Comparison of ENCODE assay signal across 9 mouse cellular contexts in genomic region chr1:44745711-44746110, GRCm38 (mm10).
DNase-seq lines count a peak whose midpoint lies in the region; ATAC-seq and TF ChIP-seq lines count a peak whose summit lies in the region.
"Had no signal": no experiment of that assay in that cellular context is flagged by ENCODE, and none has a peak within 500 bp of the region (broad histone marks: within the 10 kb centered on the region; RNA-seq: fewer than 3 reads in every experiment).

No protein-coding gene starts in this region.

- 3% methylated on average over 2 of the region's 2 CpGs for WGBS in intestine, embryonic 14.5 days
- 2% methylated on average over 2 of the region's 2 CpGs for WGBS in intestine, embryonic 15.5 days
- 0% methylated on average over 2 of the region's 2 CpGs for WGBS in thymus, adult 2 months

- in situ Hi-C loops in ES-E14 (cut with MboI; ENCODE audit: low sequenced_read_pairs in 2 of 2, unreplicated experiment in 2 of 2), result loop anchor here in 1 of 2 experiments (10.0 kb wide), 1 partner anchor 1019 kb away; no protein-coding TSS in a partner anchor

- intact Hi-C loops in left cerebral cortex, adult 2 months (cut with DNase I), result loop anchor here (2.0 to 10.0 kb wide), 5 partner anchors 191 to 1021 kb away; partner anchors contain the start of gene Gulp1

- no peak overlapping the region for H3K4me3 ChIP-seq in intestine, embryonic 14.5 days (ENCODE audit: low read depth, low read length)
- H3K4me3 ChIP-seq in intestine, embryonic 15.5 days (replicated peaks), result no peak overlapping the region
- no peak overlapping the region for H3K4me3 ChIP-seq in ES-E14 (ENCODE audit: insufficient read depth in 1 of 2, low read depth in 1 of 2, low read length in 2 of 2, poor library complexity in 1 of 2, severe bottlenecking in 1 of 2)
- no peak overlapping the region for H3K4me3 ChIP-seq in left cerebral cortex, adult 2 months
- no peak overlapping the region for H3K4me3 ChIP-seq in thymus, adult 2 months (ENCODE audit: control insufficient read depth, insufficient read depth, low read length)
- H3K4me3 ChIP-seq: limb, embryonic 13.5 days had no signal

- H3K27ac ChIP-seq in intestine, embryonic 14.5 days (ENCODE audit: low read depth), result no peak overlapping the region
- no peak overlapping the region for H3K27ac ChIP-seq in intestine, embryonic 15.5 days
- H3K27ac ChIP-seq in ES-E14 (ENCODE audit: insufficient read depth, low read depth, low read length, poor library complexity, severe bottlenecking), result no peak overlapping the region
- no peak overlapping the region for H3K27ac ChIP-seq in left cerebral cortex, adult 2 months
- H3K27ac ChIP-seq in thymus, adult 2 months (ENCODE audit: control insufficient read depth, insufficient read depth, low read length), result no peak overlapping the region
- H3K27ac ChIP-seq: limb, embryonic 13.5 days had no signal

- H3K4me1 ChIP-seq in intestine, embryonic 14.5 days (replicated peaks; ENCODE audit: control insufficient read depth, insufficient read depth, low read length), result no peaks in the 10 kb centered on the region
- no peaks in the 10 kb centered on the region for H3K4me1 ChIP-seq in intestine, embryonic 15.5 days (replicated peaks)
- H3K4me1 ChIP-seq in ES-E14 (ENCODE audit: control insufficient read depth in 2 of 2, insufficient read depth in 2 of 2, low read length in 2 of 2, poor library complexity in 1 of 2), result no peaks in the 10 kb centered on the region
- no peaks in the 10 kb centered on the region for H3K4me1 ChIP-seq in thymus, adult 2 months (replicated peaks; ENCODE audit: control insufficient read depth, insufficient read depth, low read length)

- no peak for TF ChIP-seq POLR2A in thymus, adult 2 months (IDR thresholded peaks at IDR 0.05; ENCODE audit: control insufficient read depth, extremely low read depth, insufficient read depth, low read length, poor library complexity)

- H3K36me3 ChIP-seq in intestine, embryonic 14.5 days (ENCODE audit: control insufficient read depth, insufficient read depth, low read length), result no peaks in the 10 kb centered on the region
- no peaks in the 10 kb centered on the region for H3K36me3 ChIP-seq in intestine, embryonic 15.5 days
- H3K36me3 ChIP-seq in ES-E14 (ENCODE audit: control insufficient read depth, insufficient read depth, low read length, poor library complexity, severe bottlenecking), result no peaks in the 10 kb centered on the region
- no peaks in the 10 kb centered on the region for H3K36me3 ChIP-seq in thymus, adult 2 months (ENCODE audit: control insufficient read depth, insufficient read depth, low read length)
- H3K36me3 ChIP-seq: limb, embryonic 13.5 days had no signal

- peak; percentile 79 for DNase-seq in intestine, embryonic 14.5 days (ENCODE audit: low spot score)
- DNase-seq in ES-E14 (ENCODE audit: low read depth, low spot score), result peak; percentile 19
- peak; percentile 30 for DNase-seq in adrenal gland, postnatal 25 days
- peak; percentile 35 to 72 for DNase-seq in frontal cortex, postnatal 36 days (ENCODE audit: low spot score in 2 of 2)
- peak; percentile 24 to 45 for DNase-seq in left cerebral cortex, adult 2 months (ENCODE audit: extremely low spot score in 1 of 2, low spot score in 2 of 2)
- DNase-seq in retina, postnatal 1 day, result peak; percentile 49
- no peak for DNase-seq in thymus, adult 2 months

- H3K9me3 ChIP-seq in intestine, embryonic 14.5 days (ENCODE audit: control insufficient read depth, low read length), result no peaks in the 10 kb centered on the region
- no peaks in the 10 kb centered on the region for H3K9me3 ChIP-seq in intestine, embryonic 15.5 days
- H3K9me3 ChIP-seq in ES-E14 (ENCODE audit: control insufficient read depth, insufficient read depth, low read depth, low read length), result no peaks in the 10 kb centered on the region
- H3K9me3 ChIP-seq: limb, embryonic 13.5 days had no signal

- H3K9ac ChIP-seq in intestine, embryonic 14.5 days (ENCODE audit: low read length), result no peak overlapping the region
- no peak overlapping the region for H3K9ac ChIP-seq in intestine, embryonic 15.5 days
- H3K9ac ChIP-seq in ES-E14 (ENCODE audit: insufficient read depth, low read depth, low read length, poor library complexity, severe bottlenecking), result no peak overlapping the region
- H3K9ac ChIP-seq: limb, embryonic 13.5 days had no signal

- peak; percentile 93 for TF ChIP-seq CTCF in left cerebral cortex, adult 2 months (IDR thresholded peaks at IDR 0.05)
- no peak for TF ChIP-seq CTCF in thymus, adult 2 months (IDR thresholded peaks at IDR 0.05; ENCODE audit: borderline replicate concordance, control insufficient read depth, extremely low read depth, insufficient read depth, low read length, poor library complexity)

- ATAC-seq in intestine, embryonic 14.5 days (replicated peaks; ENCODE audit: low FRiP score, low TSS enrichment, low read depth), result no peak
- no peak for ATAC-seq in intestine, embryonic 15.5 days

- no peaks in the 10 kb centered on the region for H3K27me3 ChIP-seq in intestine, embryonic 14.5 days (replicated peaks; ENCODE audit: control insufficient read depth, insufficient read depth, low read length)
- no peaks in the 10 kb centered on the region for H3K27me3 ChIP-seq in intestine, embryonic 15.5 days (replicated peaks)
- no peaks in the 10 kb centered on the region for H3K27me3 ChIP-seq in thymus, adult 2 months (ENCODE audit: control insufficient read depth, insufficient read depth, low read length)
- H3K27me3 ChIP-seq: limb, embryonic 13.5 days had no signal

- H3K4me2 ChIP-seq in intestine, embryonic 14.5 days (ENCODE audit: low read length), result no peak overlapping the region
- H3K4me2 ChIP-seq in intestine, embryonic 15.5 days (replicated peaks), result no peak overlapping the region
- H3K4me2 ChIP-seq: limb, embryonic 13.5 days had no signal

TF ChIP-seq in ES-E14, 5 proteins besides CTCF, POLR2A, EP300 and RAD21:
- no peak for TF ChIP-seq MAFK (IDR thresholded peaks at IDR 0.05; ENCODE audit: insufficient read depth, low read depth, low read length)
- TF ChIP-seq ZNF384 (IDR thresholded peaks at IDR 0.05; ENCODE audit: low read depth, low read length), result no peak
- TF ChIP-seq ZC3H11A (IDR thresholded peaks at IDR 0.05; ENCODE audit: borderline replicate concordance, low read depth, low read length), result peak; percentile 57; the same call in 1 of the 2 replicates
- no peak for TF ChIP-seq HCFC1 (IDR thresholded peaks at IDR 0.05; ENCODE audit: borderline replicate concordance, insufficient read depth, low read length)
TF ChIP-seq in ES-E14: peak in this region for 1.
